Mouse (Mus musculus) heart, postnatal 0 days (tissue): Measurements from ENCODE around the gene Clic1.

Experiments
- CTCF ChIP-seq: IDR thresholded peaks from 2 replicates; pipeline ENCODE4 v1.5.1; 2016; ENCODE audit warnings: antibody characterized with exemption, control low read depth, low read depth
- EP300 ChIP-seq: IDR thresholded peaks from 2 replicates; pipeline ENCODE4 v1.6.1; 2016; ENCODE audit warnings: antibody characterized with exemption, low read depth

- no peak for TF ChIP-seq CTCF
- no peak for TF ChIP-seq EP300
These were observed 1.4 kb upstream of the Clic1 start for GRCm38 (mm10) chr17:35048149-35048931.
